Mouse (Mus musculus) megakaryocyte, embryonic 14.5 days (primary cell): ENCODE measurements around the gene Celf5.

Experiments used
- FLI1 ChIP-seq: IDR thresholded peaks from 2 replicates; pipeline ENCODE4 v1.6.1; 2012; ENCODE audit warnings: low read length, inconsistent platforms, mixed read lengths
- GATA1 ChIP-seq: IDR thresholded peaks from 3 replicates; pipeline ENCODE4 v1.6.1; 2012; ENCODE audit warnings: mixed read lengths, low read length, inconsistent platforms, borderline replicate concordance

DNA sequence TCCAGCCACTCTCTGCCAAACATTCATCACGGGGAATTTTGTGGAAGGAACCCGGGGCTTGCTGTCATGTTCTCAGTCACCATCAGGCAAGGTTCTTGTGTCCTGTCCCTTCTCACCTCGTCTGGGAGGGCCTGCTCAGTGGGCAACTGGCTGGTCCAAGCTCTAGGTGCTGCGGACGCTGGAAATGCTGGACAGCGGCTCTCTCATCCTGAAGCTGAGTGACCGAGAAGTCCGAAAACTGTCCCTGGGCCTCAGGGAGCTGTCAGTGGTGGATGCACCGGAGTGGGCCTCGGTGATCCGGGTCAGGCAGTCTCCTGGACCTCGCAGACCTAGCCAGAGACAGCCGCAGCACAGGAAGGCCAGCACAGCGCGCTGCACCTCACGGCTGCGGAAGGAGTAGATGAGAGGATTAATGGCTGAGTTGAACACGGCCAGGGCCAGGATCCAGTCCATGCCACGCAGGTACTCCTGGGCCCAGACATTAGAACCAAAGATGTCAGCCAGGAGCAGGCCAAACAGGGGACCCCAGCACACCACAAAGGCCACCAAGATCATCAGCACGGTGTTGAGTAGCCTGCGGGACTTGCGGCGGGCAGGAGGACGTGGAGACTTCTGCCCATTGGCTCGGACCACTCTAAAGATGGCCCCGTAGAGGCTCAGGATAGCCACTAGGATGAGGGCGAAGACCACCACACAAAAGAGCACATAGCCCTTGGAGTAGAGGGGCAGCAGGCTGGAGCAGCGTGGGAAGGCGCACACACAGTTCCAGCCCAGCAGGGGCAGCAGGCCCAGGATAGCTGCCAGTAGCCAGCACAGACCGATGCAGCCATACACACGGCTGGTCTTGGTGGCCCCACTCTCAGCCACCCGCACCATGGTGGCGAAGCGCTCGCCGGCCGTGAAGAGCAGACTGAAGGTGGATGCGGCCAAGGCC lies 16.1 kb upstream of the Celf5 start:
- TF ChIP-seq GATA1 (no peak), FLI1 (no peak)
